Mouse (Mus musculus): ENCODE results near the gene Tmem50b.

DNA sequence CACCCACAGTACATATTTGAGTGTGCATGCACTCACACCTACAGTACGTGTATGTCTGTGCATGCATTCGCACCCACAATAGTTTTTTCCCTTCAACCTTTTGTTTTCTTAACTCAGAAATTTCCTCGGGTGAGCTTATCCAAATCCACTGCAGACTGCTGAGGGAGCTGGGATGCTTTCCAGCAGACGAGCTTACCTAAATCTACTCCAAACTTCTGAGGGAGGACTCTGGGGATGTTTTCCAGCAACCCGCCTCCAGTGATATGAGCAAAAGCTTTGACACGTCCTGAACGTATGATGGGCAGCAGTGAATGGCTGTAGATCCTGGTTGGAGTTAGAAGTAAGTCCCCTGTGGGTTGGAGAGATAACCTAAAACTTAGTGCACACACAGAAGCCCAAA is 30.2 kb upstream of the Tmem50b start:
- TF ChIP-seq GATA1 (IDR thresholded peaks at IDR 0.05; ENCODE audit: low read length) (no peak), TAL1 (IDR thresholded peaks at IDR 0.05; ENCODE audit: low read length) (no peak)
